Comparison of ENCODE assay signal across 16 mouse cellular contexts in the genomic region with DNA sequence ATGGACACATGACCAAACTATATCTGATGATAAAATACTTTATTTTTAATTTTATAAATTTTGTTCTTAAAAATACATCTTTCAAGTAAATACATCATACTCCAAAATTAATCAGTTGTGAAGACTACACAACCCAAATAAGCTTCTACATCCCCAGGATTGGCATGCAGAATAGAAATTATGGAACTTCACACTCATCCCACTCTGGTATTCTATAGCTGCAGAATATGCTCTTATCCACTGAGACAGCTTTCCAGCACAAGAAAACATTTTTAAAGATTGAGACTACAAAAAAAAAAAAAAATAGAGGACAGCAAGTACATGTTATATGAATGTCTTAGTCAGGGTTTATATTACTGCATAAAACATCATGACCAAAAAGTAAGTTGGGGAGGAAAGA.
DNase-seq lines count a peak whose midpoint lies in the region; ATAC-seq lines count a peak whose summit lies in the region.
"Had no signal": no experiment of that assay in that cellular context is flagged by ENCODE, and none has a peak within 500 bp of the region (broad histone marks: within the 10 kb centered on the region; RNA-seq: fewer than 3 reads in every experiment).

No protein-coding gene starts in this region.

- ATAC-seq in frontal cortex, adult (ENCODE audit: low TSS enrichment): peak; percentile 55; the same call in 1 of the 2 replicates
- ATAC-seq: activated CD4-positive, CD25-positive, alpha-beta regulatory T cell, adult 4 months; CD4-positive, CD25-positive, alpha-beta regulatory T cell, adult 4 months; Patski had no signal

- DNase-seq in frontal cortex, postnatal 14 days (ENCODE audit: low spot score in 2 of 2): no peak
- DNase-seq: adrenal gland, adult 2 months; adrenal gland, adult 8-10 months; adrenal gland, postnatal 10 days; adrenal gland, postnatal 14 days; adrenal gland, postnatal 25 days; adrenal gland, postnatal 36 days; B cell, adult 2 months; cerebellum, adult 11 months; cerebellum, adult 11-12 months; cerebellum, adult 18-20 months; cerebellum, adult 2 months had no signal
